ENCODE assay signal across 8 mouse cellular contexts in genomic region chr1:34121157-34122015, GRCm38 (mm10).
DNase-seq lines count a peak whose midpoint lies in the region; ATAC-seq and TF ChIP-seq lines count a peak whose summit lies in the region.

No protein-coding gene starts in this region.

- no peaks in the 10 kb centered on the region for H3K27me3 ChIP-seq in kidney, embryonic 14.5 days (ENCODE audit: control insufficient read depth, insufficient read depth, low read length)
- H3K27me3 ChIP-seq in stomach, postnatal 0 days (ENCODE audit: control insufficient read depth, insufficient read depth, low read length): no peaks in the 10 kb centered on the region

- TF ChIP-seq EP300 in stomach, postnatal 0 days (optimal IDR thresholded peaks at IDR 0.05): no peak

- ATAC-seq in kidney, embryonic 14.5 days (ENCODE audit: low FRiP score, low TSS enrichment): peak; percentile 18; the same call in 1 of the 2 replicates
- peak; percentile 64 for ATAC-seq in stomach, postnatal 0 days (ENCODE audit: low FRiP score, low TSS enrichment)

- no peaks in the 10 kb centered on the region for H3K36me3 ChIP-seq in kidney, embryonic 14.5 days (ENCODE audit: control insufficient read depth, insufficient read depth, low read length)
- H3K36me3 ChIP-seq in stomach, postnatal 0 days (ENCODE audit: control insufficient read depth, insufficient read depth, low read length): no peaks in the 10 kb centered on the region

- peaks cover 19% of the 10 kb centered on the region; the same call in 1 of the 2 replicates for H3K4me1 ChIP-seq in kidney, embryonic 14.5 days (ENCODE audit: control insufficient read depth, insufficient read depth, low read length)
- H3K4me1 ChIP-seq in lung, adult 2 months (ENCODE audit: control insufficient read depth, insufficient read depth, low read length): peaks cover 21% of the 10 kb centered on the region
- H3K4me1 ChIP-seq in stomach, postnatal 0 days (replicated peaks; ENCODE audit: control insufficient read depth, insufficient read depth): no peaks in the 10 kb centered on the region

- peak overlapping the region; percentile 28 for H3K4me3 ChIP-seq in kidney, embryonic 14.5 days (ENCODE audit: low read length)
- H3K4me3 ChIP-seq in lung, adult 2 months (replicated peaks; ENCODE audit: extremely low read depth, low read depth, low read length): peak overlapping the region; percentile 78
- peak overlapping the region; percentile 43 for H3K4me3 ChIP-seq in stomach, postnatal 0 days (ENCODE audit: low read depth, low read length)

- H3K4me2 ChIP-seq in kidney, embryonic 14.5 days (replicated peaks; ENCODE audit: low read depth, low read length): peak overlapping the region; percentile 45
- H3K4me2 ChIP-seq in stomach, postnatal 0 days (replicated peaks; ENCODE audit: low read depth): peak overlapping the region; percentile 64

- DNase-seq in right cerebral cortex, adult 2 months (ENCODE audit: low spot score in 2 of 2): peak; percentile 30 to 60
- DNase-seq in right cerebral cortex, postnatal 36 days (ENCODE audit: low spot score in 2 of 2): no peak
- peak; percentile 71 to 75 for DNase-seq in cerebellum, adult 18-20 months
- peak; percentile 87 for DNase-seq in heart, adult 8-10 months (ENCODE audit: low spot score)
- peak; percentile 83 for DNase-seq in lung, adult 2 months
- DNase-seq in stomach, postnatal 0 days (ENCODE audit: low spot score): peak; percentile 76
- DNase-seq in spleen, postnatal 14 days (ENCODE audit: low spot score in 2 of 2): no peak

- peak overlapping the region; percentile 51; the same call in 1 of the 2 replicates for H3K9ac ChIP-seq in kidney, embryonic 14.5 days (ENCODE audit: low read depth, low read length)
- peak overlapping the region; percentile 60 for H3K9ac ChIP-seq in stomach, postnatal 0 days (ENCODE audit: low read length)

- peak overlapping the region; percentile 79; the same call in 1 of the 2 replicates for H3K27ac ChIP-seq in kidney, embryonic 14.5 days (ENCODE audit: low read depth, low read length)
- peak overlapping the region; percentile 86 for H3K27ac ChIP-seq in stomach, postnatal 0 days (replicated peaks)

- 39% methylated on average over 29 of the region's 29 CpGs for WGBS in kidney, embryonic 14.5 days
- WGBS in lung, adult 2 months: 33% methylated on average over 29 of the region's 29 CpGs
- 19% methylated on average over 29 of the region's 29 CpGs for WGBS in stomach, postnatal 0 days

- TF ChIP-seq CTCF in lung, adult 2 months (IDR thresholded peaks at IDR 0.05; ENCODE audit: insufficient read depth, low read length): no peak
- no peak for TF ChIP-seq CTCF in stomach, postnatal 0 days (IDR thresholded peaks at IDR 0.05; ENCODE audit: low read depth)

- TF ChIP-seq POLR2A in lung, adult 2 months (IDR thresholded peaks at IDR 0.05; ENCODE audit: borderline replicate concordance, extremely low read depth, low read depth, low read length): peak; percentile 53; the same call in 1 of the 2 replicates

- no peaks in the 10 kb centered on the region for H3K9me3 ChIP-seq in kidney, embryonic 14.5 days (ENCODE audit: control insufficient read depth, low read length)
- no peaks in the 10 kb centered on the region for H3K9me3 ChIP-seq in stomach, postnatal 0 days (ENCODE audit: control insufficient read depth, low read length)

Comparison
In these comparisons a context has a peak if more than half of its experiments do, and no peak if none do; other contexts are left out.
1. DNase-seq: peak in right cerebral cortex, adult 2 months (2 of 2), cerebellum, adult 18-20 months (2 of 2), heart, adult 8-10 months (single experiment), lung, adult 2 months (single experiment) and stomach, postnatal 0 days (single experiment); none in right cerebral cortex, postnatal 36 days (0 of 2) and spleen, postnatal 14 days (0 of 2).
2. H3K4me3 ChIP-seq: peak in every context shown above with its lines; median percentile 78 in lung, adult 2 months; 43 in stomach, postnatal 0 days; 28 in kidney, embryonic 14.5 days.